Mouse (Mus musculus): ENCODE measurements around the gene Pknox2. TPM values are rescaled to one million over a fixed set of nuclear protein-coding genes. Genes with fewer than 3 reads are reported as not detected.

Pknox2 gene
- polyA plus RNA-seq, 1 experiment from 2014 or later, result 33.4 TPM

GRCm38 (mm10) chr9:36968236-36968635 lies 179.0 kb downstream of the Pknox2 start:
- Histone ChIP-seq H3K27me3 (ENCODE audit: control insufficient read depth, insufficient read depth, low read length) (no peaks in the 10 kb centered on the region), H3K4me2 (ENCODE audit: low read depth, low read length) (no peak overlapping the region), H3K9ac (replicated peaks; ENCODE audit: low read depth, low read length) (no peak overlapping the region), H3K4me3 (ENCODE audit: low read depth, low read length) (no peak overlapping the region), H3K9me3 (ENCODE audit: control insufficient read depth, low read length) (no peaks in the 10 kb centered on the region), H3K27ac (ENCODE audit: low read depth, low read length) (no peak overlapping the region), H3K36me3 (ENCODE audit: control insufficient read depth, insufficient read depth, low read length) (no peaks in the 10 kb centered on the region), H3K4me1 (ENCODE audit: control insufficient read depth, insufficient read depth, low read length) (peaks cover 13% of the 10 kb centered on the region)
- ATAC-seq (ENCODE audit: low read depth), result peak; percentile 18; the same call in 1 of the 2 replicates
- WGBS, result 86% methylated on average over 7 of the region's 7 CpGs

- 58% methylated on average over 5 of the region's 5 CpGs for WGBS
- Histone ChIP-seq H3K4me3 (ENCODE audit: low read depth, low read length) (no peak overlapping the region), H3K9ac (replicated peaks; ENCODE audit: low read depth, low read length) (no peak overlapping the region), H3K4me1 (ENCODE audit: control insufficient read depth, insufficient read depth, low read length) (peaks cover 13% of the 10 kb centered on the region), H3K27ac (ENCODE audit: low read depth, low read length) (no peak overlapping the region), H3K4me2 (ENCODE audit: low read depth, low read length) (no peak overlapping the region), H3K9me3 (ENCODE audit: control insufficient read depth, low read length) (no peaks in the 10 kb centered on the region), H3K27me3 (ENCODE audit: control insufficient read depth, insufficient read depth, low read length) (no peaks in the 10 kb centered on the region), H3K36me3 (ENCODE audit: control insufficient read depth, insufficient read depth, low read length) (no peaks in the 10 kb centered on the region)
- ATAC-seq (ENCODE audit: low read depth), result no peak
These were observed 181.5 kb downstream of the Pknox2 start for GRCm38 (mm10) chr9:36965720-36966119.

- H3K27ac ChIP-seq (ENCODE audit: low read depth, low read length), result no peak overlapping the region
- H3K4me2 ChIP-seq (ENCODE audit: low read depth, low read length), result no peak overlapping the region
- H3K4me3 ChIP-seq (ENCODE audit: low read depth, low read length), result no peak overlapping the region
- H3K27me3 ChIP-seq (ENCODE audit: control insufficient read depth, insufficient read depth, low read length), result no peaks in the 10 kb centered on the region
- H3K36me3 ChIP-seq (ENCODE audit: control insufficient read depth, insufficient read depth, low read length), result no peaks in the 10 kb centered on the region
- no peak for ATAC-seq (ENCODE audit: low read depth)
- peaks cover 13% of the 10 kb centered on the region for H3K4me1 ChIP-seq (ENCODE audit: control insufficient read depth, insufficient read depth, low read length)
- H3K9ac ChIP-seq (replicated peaks; ENCODE audit: low read depth, low read length), result no peak overlapping the region
- WGBS, result 11% methylated on average over 5 of the region's 5 CpGs
- H3K9me3 ChIP-seq (ENCODE audit: control insufficient read depth, low read length), result no peaks in the 10 kb centered on the region
These were observed 183.0 kb downstream of the Pknox2 start for GRCm38 (mm10) chr9:36964230-36964629.

GRCm38 (mm10) chr9:36963512-36963911 lies 183.7 kb downstream of the Pknox2 start:
- WGBS, result 41% methylated on average over 3 of the region's 3 CpGs
- H3K27me3 ChIP-seq (ENCODE audit: control insufficient read depth, insufficient read depth, low read length), result no peaks in the 10 kb centered on the region
- H3K9me3 ChIP-seq (ENCODE audit: control insufficient read depth, low read length), result no peaks in the 10 kb centered on the region
- no peak overlapping the region for H3K27ac ChIP-seq (ENCODE audit: low read depth, low read length)
- no peak for ATAC-seq (ENCODE audit: low read depth)
- H3K4me3 ChIP-seq (ENCODE audit: low read depth, low read length), result no peak overlapping the region
- no peaks in the 10 kb centered on the region for H3K36me3 ChIP-seq (ENCODE audit: control insufficient read depth, insufficient read depth, low read length)
- H3K9ac ChIP-seq (replicated peaks; ENCODE audit: low read depth, low read length), result no peak overlapping the region
- H3K4me2 ChIP-seq (ENCODE audit: low read depth, low read length), result no peak overlapping the region
- H3K4me1 ChIP-seq (ENCODE audit: control insufficient read depth, insufficient read depth, low read length), result peaks cover 13% of the 10 kb centered on the region

- Histone ChIP-seq H3K9me3 (ENCODE audit: control insufficient read depth, low read length) (no peaks in the 10 kb centered on the region), H3K27ac (ENCODE audit: low read depth, low read length) (no peak overlapping the region), H3K27me3 (ENCODE audit: control insufficient read depth, insufficient read depth, low read length) (no peaks in the 10 kb centered on the region), H3K4me3 (ENCODE audit: low read depth, low read length) (no peak overlapping the region), H3K4me2 (ENCODE audit: low read depth, low read length) (no peak overlapping the region), H3K9ac (replicated peaks; ENCODE audit: low read depth, low read length) (no peak overlapping the region), H3K4me1 (ENCODE audit: control insufficient read depth, insufficient read depth, low read length) (peaks cover 9% of the 10 kb centered on the region), H3K36me3 (ENCODE audit: control insufficient read depth, insufficient read depth, low read length) (no peaks in the 10 kb centered on the region)
- ATAC-seq (ENCODE audit: low read depth), result no peak
- 31% methylated on average over 1 of the region's 1 CpGs for WGBS
These were observed 185.3 kb downstream of the Pknox2 start for GRCm38 (mm10) chr9:36961874-36962273.

GRCm38 (mm10) chr9:36961153-36961552 lies 186.1 kb downstream of the Pknox2 start:
- H3K4me3 ChIP-seq (ENCODE audit: low read depth, low read length), result no peak overlapping the region
- peaks cover 7% of the 10 kb centered on the region; the same call in 1 of the 2 replicates for H3K4me1 ChIP-seq (ENCODE audit: control insufficient read depth, insufficient read depth, low read length)
- no peak for ATAC-seq (ENCODE audit: low read depth)
- no peaks in the 10 kb centered on the region for H3K36me3 ChIP-seq (ENCODE audit: control insufficient read depth, insufficient read depth, low read length)
- no peak overlapping the region for H3K4me2 ChIP-seq (ENCODE audit: low read depth, low read length)
- 86% methylated on average over 5 of the region's 5 CpGs for WGBS
- no peak overlapping the region for H3K9ac ChIP-seq (replicated peaks; ENCODE audit: low read depth, low read length)
- no peaks in the 10 kb centered on the region for H3K27me3 ChIP-seq (ENCODE audit: control insufficient read depth, insufficient read depth, low read length)
- no peak overlapping the region for H3K27ac ChIP-seq (ENCODE audit: low read depth, low read length)
- no peaks in the 10 kb centered on the region for H3K9me3 ChIP-seq (ENCODE audit: control insufficient read depth, low read length)

GRCm38 (mm10) chr9:36951133-36951484 lies 196.1 kb downstream of the Pknox2 start:
- ATAC-seq (ENCODE audit: low read depth), result peak; percentile 26; the same call in 1 of the 2 replicates
- peak overlapping the region; percentile 39; the same call in 1 of the 2 replicates for H3K27ac ChIP-seq (ENCODE audit: low read depth, low read length)
- WGBS, result 68% methylated on average over 2 of the region's 2 CpGs
- peaks cover 14% of the 10 kb centered on the region for H3K4me1 ChIP-seq (ENCODE audit: control insufficient read depth, insufficient read depth, low read length)
- H3K36me3 ChIP-seq (ENCODE audit: control insufficient read depth, insufficient read depth, low read length), result 0 out of 2 replicates have a peak, but pooled peaks cover 4% of the 10 kb centered on the region
- no peaks in the 10 kb centered on the region for H3K27me3 ChIP-seq (ENCODE audit: control insufficient read depth, insufficient read depth, low read length)
- no peaks in the 10 kb centered on the region for H3K9me3 ChIP-seq (ENCODE audit: control insufficient read depth, low read length)
- no peak overlapping the region for H3K9ac ChIP-seq (replicated peaks; ENCODE audit: low read depth, low read length)
- H3K4me2 ChIP-seq (ENCODE audit: low read depth, low read length), result no peak overlapping the region
- H3K4me3 ChIP-seq (ENCODE audit: low read depth, low read length), result no peak overlapping the region

GRCm38 (mm10) chr9:36950271-36951132 lies 196.7 kb downstream of the Pknox2 start:
- Histone ChIP-seq H3K36me3 (ENCODE audit: control insufficient read depth, insufficient read depth, low read length) (0 out of 2 replicates have a peak, but pooled peaks cover 4% of the 10 kb centered on the region), H3K27ac (ENCODE audit: low read depth, low read length) (peak overlapping the region; percentile 39; the same call in 1 of the 2 replicates), H3K9me3 (ENCODE audit: control insufficient read depth, low read length) (no peaks in the 10 kb centered on the region), H3K27me3 (ENCODE audit: control insufficient read depth, insufficient read depth, low read length) (no peaks in the 10 kb centered on the region), H3K4me3 (ENCODE audit: low read depth, low read length) (no peak overlapping the region), H3K9ac (replicated peaks; ENCODE audit: low read depth, low read length) (no peak overlapping the region), H3K4me1 (ENCODE audit: control insufficient read depth, insufficient read depth, low read length) (peaks cover 14% of the 10 kb centered on the region), H3K4me2 (ENCODE audit: low read depth, low read length) (no peak overlapping the region)
- 15% methylated on average over 14 of the region's 14 CpGs for WGBS
- peak; percentile 54 for ATAC-seq (ENCODE audit: low read depth)

- no peaks in the 10 kb centered on the region for H3K27me3 ChIP-seq (ENCODE audit: control insufficient read depth, insufficient read depth, low read length)
- H3K4me2 ChIP-seq (ENCODE audit: low read depth, low read length), result no peak overlapping the region
- peaks cover 14% of the 10 kb centered on the region for H3K4me1 ChIP-seq (ENCODE audit: control insufficient read depth, insufficient read depth, low read length)
- no peak overlapping the region for H3K4me3 ChIP-seq (ENCODE audit: low read depth, low read length)
- H3K9me3 ChIP-seq (ENCODE audit: control insufficient read depth, low read length), result no peaks in the 10 kb centered on the region
- H3K36me3 ChIP-seq (ENCODE audit: control insufficient read depth, insufficient read depth, low read length), result no peaks in the 10 kb centered on the region
- no peak overlapping the region for H3K27ac ChIP-seq (ENCODE audit: low read depth, low read length)
- WGBS, result 94% methylated on average over 5 of the region's 5 CpGs
- no peak for ATAC-seq (ENCODE audit: low read depth)
- no peak overlapping the region for H3K9ac ChIP-seq (replicated peaks; ENCODE audit: low read depth, low read length)
These were observed 199.0 kb downstream of the Pknox2 start for GRCm38 (mm10) chr9:36948181-36948580.

Data from neural tube, embryonic 14.5 days (tissue).